Mouse (Mus musculus): Measurements from ENCODE around the gene Slc5a2. TPM values are rescaled to one million over a fixed set of nuclear protein-coding genes. Genes with fewer than 3 reads are reported as not detected.

Gene Slc5a2
- total RNA-seq, 2 experiments from 2014 or later = not detected

- no peak for DNase-seq
Measured at GRCm38 (mm10) chr7:128251946-128252345, 13.5 kb upstream of the Slc5a2 start.

DNA sequence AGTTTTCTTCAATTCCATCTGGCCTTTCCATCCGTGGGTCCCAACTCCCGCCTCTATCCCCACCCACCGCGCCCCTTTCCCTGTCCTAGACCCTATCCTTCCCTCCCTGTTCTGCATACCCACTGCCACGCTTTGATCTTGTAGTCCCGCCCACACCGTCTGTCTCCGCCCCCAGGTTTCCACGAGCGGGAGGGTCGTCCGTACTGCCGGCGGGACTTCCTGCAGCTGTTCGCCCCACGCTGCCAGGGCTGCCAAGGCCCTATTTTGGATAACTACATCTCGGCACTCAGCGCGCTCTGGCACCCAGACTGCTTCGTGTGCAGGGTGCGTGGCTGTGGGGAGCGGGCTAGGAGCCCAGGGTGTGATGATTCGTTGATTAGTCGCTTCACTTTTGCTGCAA is 12.8 kb upstream of the Slc5a2 start:
- DNase-seq = peak; percentile 30

DNA sequence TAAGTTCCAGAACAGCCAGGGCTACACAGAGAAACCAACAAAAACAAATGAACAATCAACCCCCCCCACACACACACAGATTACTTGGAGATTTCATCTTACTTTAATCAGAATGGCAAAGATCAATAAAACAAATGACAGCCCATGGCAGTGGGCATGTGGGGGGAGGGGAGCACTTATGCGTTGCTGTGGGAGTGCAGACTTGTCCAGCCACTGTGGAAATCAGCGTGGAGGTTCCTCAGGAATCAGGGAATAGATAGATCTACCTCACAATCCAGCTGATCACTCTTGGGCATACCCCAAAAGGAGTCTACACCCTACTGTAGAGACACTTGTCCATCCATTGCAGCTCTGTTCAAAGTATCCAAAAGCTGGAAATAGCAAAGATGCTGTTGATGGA is 10.5 kb upstream of the Slc5a2 start:
- DNase-seq = no peak

DNA sequence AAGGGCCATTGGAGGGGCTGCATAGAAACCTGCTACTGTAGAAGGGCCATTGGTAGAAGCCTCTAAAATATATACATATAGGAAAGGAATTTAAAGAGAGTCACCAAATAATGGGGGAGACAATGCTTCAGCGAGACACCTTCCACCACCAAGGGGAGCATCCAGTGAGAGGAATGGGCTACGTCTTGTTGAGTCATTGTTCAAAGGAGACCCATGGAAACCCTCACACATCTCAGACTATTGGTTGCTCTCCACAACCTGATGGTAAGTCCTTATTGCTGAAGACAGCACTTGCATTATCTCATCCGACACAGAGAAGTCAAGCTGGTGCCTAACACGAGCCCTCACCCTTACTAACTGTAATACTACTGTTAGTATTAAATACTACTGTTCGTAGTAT is 9.7 kb upstream of the Slc5a2 start:
- no peak for DNase-seq

DNA sequence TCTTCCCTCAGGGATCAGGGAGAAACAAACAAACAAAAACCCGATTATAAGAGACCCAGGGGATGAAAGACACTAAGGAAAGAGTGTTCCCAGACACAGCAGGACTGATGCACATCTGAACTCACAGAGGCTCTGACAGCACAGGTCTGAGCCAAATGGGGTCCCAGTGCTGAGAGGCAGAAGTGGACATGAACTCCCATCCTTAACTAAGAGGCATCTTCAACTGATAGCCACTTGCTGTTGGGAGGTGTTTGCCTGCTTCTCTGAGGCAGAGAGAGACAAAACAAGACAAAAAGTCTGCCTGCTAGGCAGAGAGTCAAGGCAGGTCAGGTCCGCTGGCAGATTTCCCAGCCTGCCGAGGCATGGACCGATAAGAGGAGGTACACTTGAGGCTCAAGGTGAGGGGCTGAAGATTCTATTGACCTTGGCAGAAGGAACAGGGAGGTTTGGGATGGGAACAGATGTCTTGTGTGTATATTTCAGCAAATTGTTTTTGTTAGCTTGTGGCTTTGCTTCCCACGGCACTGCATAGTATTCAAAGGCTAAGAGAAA is 8.6 kb upstream of the Slc5a2 start:
- no peak for DNase-seq

GRCm38 (mm10) chr7:128266056-128266455 is 599 bp downstream of the Slc5a2 start:
- no peak for DNase-seq

GRCm38 (mm10) chr7:128267391-128267790 is 1.9 kb downstream of the Slc5a2 start:
- DNase-seq = no peak

GRCm38 (mm10) chr7:128267813-128268212 is 2.4 kb downstream of the Slc5a2 start:
- DNase-seq = no peak

DNA sequence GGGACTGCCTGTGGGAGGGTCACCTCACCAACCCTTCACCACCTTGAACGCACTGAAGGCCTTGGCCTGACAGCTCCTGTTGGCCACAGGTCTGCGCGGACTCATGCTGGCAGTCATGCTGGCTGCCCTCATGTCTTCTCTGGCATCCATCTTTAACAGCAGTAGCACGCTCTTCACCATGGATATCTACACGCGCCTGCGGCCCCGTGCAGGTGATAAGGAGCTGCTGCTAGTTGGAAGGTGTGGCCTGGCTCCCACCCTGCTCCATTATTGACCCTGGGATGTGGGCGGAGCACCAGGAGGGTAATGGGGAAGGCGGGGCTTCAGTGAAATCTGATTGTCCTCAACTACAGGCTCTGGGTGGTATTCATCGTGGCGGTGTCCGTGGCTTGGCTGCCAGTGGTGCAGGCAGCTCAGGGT is 5.0 kb downstream of the Slc5a2 start:
- no peak for DNase-seq

DNA sequence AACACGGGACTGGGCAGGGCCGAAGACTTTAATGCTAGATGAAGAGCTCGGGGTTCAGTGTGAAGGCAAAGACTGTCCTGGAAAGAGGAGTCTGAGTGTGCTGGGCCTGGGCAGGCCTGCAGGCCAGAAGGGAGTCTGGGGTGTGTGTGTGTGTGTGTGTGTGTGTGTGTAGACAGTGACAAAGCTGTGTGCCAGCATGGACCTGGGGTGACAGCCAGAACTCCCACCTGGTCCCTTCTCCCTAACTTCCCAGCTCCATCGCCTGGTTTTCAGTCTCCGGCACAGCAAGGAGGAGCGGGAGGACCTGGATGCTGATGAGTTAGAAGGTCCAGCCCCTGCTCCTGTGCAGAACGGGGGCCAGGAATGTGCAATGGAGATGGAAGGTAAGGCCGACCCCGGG is 6.0 kb downstream of the Slc5a2 start:
- DNase-seq = no peak

DNA sequence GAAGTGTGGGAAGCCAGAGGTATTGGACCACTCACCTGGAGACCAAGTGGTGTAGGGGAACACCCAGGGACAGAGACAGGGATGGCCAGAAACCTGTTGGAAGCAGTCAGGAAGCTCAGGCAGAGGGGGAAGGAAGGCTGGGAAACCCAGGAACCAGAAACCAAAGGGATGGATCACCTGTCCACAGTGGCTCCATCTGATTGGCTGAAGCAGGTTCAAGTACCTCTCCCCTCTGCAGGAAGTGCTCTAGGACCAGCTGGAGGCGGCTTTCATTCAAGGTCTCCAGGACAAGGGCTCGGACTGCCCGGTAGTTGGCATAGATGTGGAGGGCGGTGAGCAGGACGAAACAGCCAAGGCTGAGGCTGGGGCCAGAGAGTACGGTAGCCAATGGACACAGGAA is 10.6 kb downstream of the Slc5a2 start:
- no peak for DNase-seq

GRCm38 (mm10) chr7:128279750-128280149 is 14.3 kb downstream of the Slc5a2 start:
- DNase-seq = no peak

GRCm38 (mm10) chr7:128281765-128282164 is 16.3 kb downstream of the Slc5a2 start:
- no peak for DNase-seq

DNA sequence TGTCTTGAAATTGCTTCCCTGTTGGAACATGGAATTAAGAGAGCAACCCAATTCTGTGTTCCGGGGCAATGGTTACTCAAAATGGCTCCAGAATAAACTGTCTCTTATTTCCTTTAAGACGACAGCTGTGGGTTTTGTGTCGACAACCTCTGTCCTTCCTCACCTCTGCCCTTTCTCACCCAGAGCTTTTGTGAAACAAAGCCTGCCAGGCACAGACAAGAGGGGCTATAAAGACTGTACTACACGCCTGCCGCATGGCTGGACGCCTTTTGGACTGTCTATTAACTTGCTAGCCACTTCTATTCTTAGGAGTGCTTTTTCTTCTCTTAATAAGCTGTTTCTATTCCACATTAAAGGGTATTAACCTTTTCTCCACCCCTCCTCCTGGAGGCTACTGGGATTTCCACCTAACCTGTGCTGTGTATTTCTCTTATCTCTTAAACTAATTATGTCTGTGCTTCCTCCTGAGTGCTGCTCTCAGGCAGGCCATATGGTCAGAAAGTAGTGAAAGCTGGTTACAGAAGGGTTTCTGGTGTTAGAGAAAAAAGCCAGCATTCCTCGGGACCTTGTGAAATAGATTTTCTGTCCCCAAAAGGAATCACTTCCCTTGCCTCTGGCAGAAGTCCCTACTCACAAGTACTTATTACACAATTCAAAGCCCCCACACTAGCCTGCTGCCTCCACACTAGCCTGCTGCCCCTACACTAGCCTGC is 17.2 kb downstream of the Slc5a2 start:
- DNase-seq = no peak

GRCm38 (mm10) chr7:128284047-128284446 is 18.6 kb downstream of the Slc5a2 start:
- no peak for DNase-seq

DNA sequence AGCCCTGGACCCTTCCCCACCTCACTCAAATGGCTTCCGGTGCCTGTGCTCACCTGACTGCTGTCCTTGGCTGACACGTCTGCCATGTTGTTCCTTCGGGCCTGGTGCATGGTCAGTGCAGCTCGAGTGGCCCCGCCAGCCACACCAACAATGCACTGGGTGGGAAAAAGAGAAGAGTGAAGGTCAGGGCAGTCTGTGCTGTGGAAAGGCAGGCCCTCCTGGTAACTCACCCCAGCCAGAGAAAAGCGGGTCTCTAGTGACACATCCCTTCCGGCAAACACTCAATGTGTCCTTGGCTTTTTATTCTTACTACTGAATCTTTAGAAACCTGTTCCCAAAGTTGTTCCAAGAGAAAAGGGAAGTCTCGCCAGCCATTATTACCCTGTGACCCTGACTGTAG is 19.6 kb downstream of the Slc5a2 start:
- no peak for DNase-seq

GRCm38 (mm10) chr7:128288923-128289544 is 23.6 kb downstream of the Slc5a2 start:
- DNase-seq = no peak

DNA sequence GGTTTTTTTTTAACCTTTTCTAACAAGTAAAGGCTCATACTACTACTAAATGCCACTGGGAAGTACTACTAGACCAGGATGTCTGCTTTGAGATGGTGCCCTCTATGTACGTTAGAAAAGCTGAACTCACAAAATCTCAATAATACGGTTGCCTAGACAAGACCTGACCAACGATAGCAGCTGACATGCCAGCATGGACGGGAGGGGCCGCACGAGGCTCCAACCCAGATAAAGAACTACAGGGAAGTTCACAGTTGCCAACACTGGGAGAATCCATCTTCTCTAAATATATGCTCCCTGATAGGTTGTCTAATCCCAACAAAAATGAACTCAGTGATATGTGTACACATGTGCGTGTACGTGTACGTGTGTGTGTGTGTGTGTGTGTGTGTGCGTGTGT is 29.3 kb downstream of the Slc5a2 start:
- DNase-seq = no peak

GRCm38 (mm10) chr7:128296514-128296913 is 31.1 kb downstream of the Slc5a2 start:
- no peak for DNase-seq

- DNase-seq = no peak
Measured at GRCm38 (mm10) chr7:128297291-128297616, 31.8 kb downstream of the Slc5a2 start.

- DNase-seq = peak; percentile 59
Measured at GRCm38 (mm10) chr7:128297617-128298480, 32.4 kb downstream of the Slc5a2 start, which contains the start of gene BC017158. Gene BC017158 (minus strand): TSS chr7:128298170.

DNA sequence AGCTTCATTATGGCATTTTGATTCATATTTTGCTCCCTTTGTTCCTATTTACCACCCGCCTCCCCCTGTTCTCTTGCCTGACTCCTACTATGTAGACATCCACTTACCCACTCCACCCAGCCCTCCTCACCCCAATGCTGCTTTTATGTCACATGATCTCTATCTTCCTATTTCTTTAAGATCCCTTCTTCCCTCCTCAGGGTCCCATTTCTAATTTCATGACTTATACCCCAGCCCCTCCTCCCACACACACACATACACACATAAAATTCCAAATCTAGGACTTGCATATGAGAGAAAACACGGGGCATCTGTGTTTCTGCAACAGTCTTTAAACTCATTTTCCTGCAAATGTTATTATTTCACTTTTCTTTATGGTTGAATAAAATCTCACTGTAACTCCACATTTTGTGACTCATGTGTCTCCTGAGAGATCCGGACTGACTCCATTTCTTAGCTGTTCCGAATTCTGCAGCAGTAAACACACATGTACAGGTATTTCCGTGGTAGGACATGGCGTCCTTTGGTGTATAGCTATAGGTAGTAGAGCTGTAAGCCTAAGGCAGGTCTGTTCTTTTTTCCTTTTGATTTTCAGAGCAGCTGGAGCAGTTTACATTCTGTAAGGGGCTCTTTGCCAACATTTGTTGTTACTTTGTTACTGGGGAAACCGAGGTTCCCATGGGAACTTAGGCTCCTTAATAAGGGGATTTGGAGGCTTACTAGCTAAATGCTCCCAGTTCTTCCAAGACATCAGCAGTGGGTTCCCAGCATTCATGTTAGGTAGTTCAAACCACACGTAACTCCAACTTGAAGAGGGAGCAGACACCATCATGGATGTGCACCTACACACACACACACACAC is 33.3 kb downstream of the Slc5a2 start:
- no peak for DNase-seq
